Mouse (Mus musculus): ENCODE data around the gene Crocc2.

DNA sequence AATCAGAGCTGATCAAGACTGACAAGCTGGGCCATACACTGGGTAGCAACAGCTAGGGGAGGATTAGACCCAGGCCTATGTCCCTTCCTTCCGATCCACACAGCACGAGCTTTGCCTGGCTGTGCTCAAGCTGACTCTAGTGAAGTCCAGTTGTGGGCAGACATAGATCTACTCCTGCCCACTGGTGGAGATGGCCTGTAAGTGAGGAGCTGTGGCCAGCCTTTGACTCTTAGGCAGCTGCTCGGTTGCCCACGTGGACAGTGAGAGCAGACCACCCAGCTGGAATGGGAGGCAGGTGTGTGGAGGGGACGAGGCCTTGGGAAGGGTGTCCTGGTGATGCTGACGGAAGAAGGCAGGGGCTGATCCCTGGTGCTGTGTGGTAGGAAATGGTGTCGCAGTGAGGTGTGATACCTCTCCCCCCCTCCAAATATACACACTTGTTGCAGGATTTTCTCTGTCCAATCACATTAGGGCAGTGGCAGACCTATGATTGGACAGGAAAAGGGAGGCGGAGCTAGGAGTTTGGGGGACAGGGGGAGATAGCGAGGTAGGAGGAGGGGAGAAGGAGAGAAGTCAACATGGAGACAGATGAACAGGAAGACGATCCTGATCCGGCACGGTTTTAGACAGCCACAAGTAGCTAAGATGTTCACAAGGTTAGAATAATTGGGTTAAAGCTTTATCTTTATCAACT is 37.9 kb downstream of the Crocc2 start:
- TF ChIP-seq CTCF (IDR thresholded peaks at IDR 0.05; ENCODE audit: control insufficient read depth, insufficient read depth, insufficient read length) (no peak), USF1 (IDR thresholded peaks at IDR 0.05; ENCODE audit: low read depth) (no peak), MYOG (IDR thresholded peaks at IDR 0.05; ENCODE audit: control insufficient read depth, extremely low read depth, insufficient read length) (no peak), CEBPB (IDR thresholded peaks at IDR 0.05; ENCODE audit: low read depth) (no peak), MAX (IDR thresholded peaks at IDR 0.05) (no peak)

All from C2C12 (cell line).